Mouse (Mus musculus) ES-Bruce4 (cell line): ENCODE results near the gene Tars2. TPM values are rescaled to one million over a fixed set of nuclear protein-coding genes. Genes with fewer than 3 reads are reported as not detected.

Source experiments
- H3K27ac ChIP-seq: 2 replicates; pipeline ENCODE4 v1.5.1; 2012; ENCODE audit warnings: low read length, inconsistent platforms; ENCODE audit not compliant: insufficient read depth
- H3K27me3 ChIP-seq: 2 replicates; pipeline ENCODE4 v1.6.1; 2012; ENCODE audit warnings: mild to moderate bottlenecking, low read length, inconsistent platforms; ENCODE audit not compliant: control insufficient read depth, poor library complexity, insufficient read depth, severe bottlenecking
- H3K36me3 ChIP-seq: 2 replicates; pipeline ENCODE4 v1.6.1; 2012; ENCODE audit warnings: inconsistent platforms, mild to moderate bottlenecking, low read length, moderate library complexity; ENCODE audit not compliant: control insufficient read depth, poor library complexity, insufficient read depth, severe bottlenecking
- H3K4me1 ChIP-seq: one replicate; pipeline ENCODE4 v1.8.1; 2011; ENCODE audit warnings: low read length; ENCODE audit not compliant: control insufficient read depth, insufficient read depth
- H3K4me3 ChIP-seq: 2 replicates; pipeline ENCODE4 v1.5.1; 2011; ENCODE audit warnings: low read depth, mild to moderate bottlenecking, low read length
- H3K9ac ChIP-seq: 2 replicates; pipeline ENCODE4 v1.6.1; 2012; ENCODE audit warnings: low read depth, mild to moderate bottlenecking, inconsistent platforms; ENCODE audit not compliant: poor library complexity, severe bottlenecking
- H3K9me3 ChIP-seq: replicated peaks from 2 replicates; pipeline ENCODE4 v1.6.1; 2012; ENCODE audit warnings: mild to moderate bottlenecking, low read length, inconsistent platforms; ENCODE audit not compliant: control insufficient read depth, poor library complexity, insufficient read depth, severe bottlenecking
- CTCF ChIP-seq: IDR thresholded peaks from one replicate; pipeline ENCODE4 v1.8.1; 2011; ENCODE audit warnings: low read depth, low read length
- EP300 ChIP-seq: IDR thresholded peaks from 2 replicates; pipeline ENCODE4 v1.6.1; 2011; ENCODE audit warnings: low read depth, low read length; ENCODE audit not compliant: insufficient read depth
- POLR2A ChIP-seq: IDR thresholded peaks from one replicate; pipeline ENCODE4 v1.8.1; 2011; ENCODE audit warnings: low read length; ENCODE audit not compliant: insufficient read depth
- polyA plus RNA-seq: library from polyadenylated mRNA; stranded (reverse); fragments of >200 nt; gene quantifications from 2 replicates; pipeline ENCODE4 v1.2.4, GENCODE M21; 2011; ENCODE audit warnings: low read depth; ENCODE audit not compliant: missing spikeins, insufficient read depth, insufficient read length

The Tars2 gene
- polyA plus RNA-seq, 1 experiment, result 78.3 TPM

- no peaks in the 10 kb centered on the region for H3K9me3 ChIP-seq
- H3K9ac ChIP-seq, result no peak overlapping the region
- no peaks in the 10 kb centered on the region for H3K36me3 ChIP-seq
- H3K27me3 ChIP-seq, result no peaks in the 10 kb centered on the region
- no peak overlapping the region for H3K27ac ChIP-seq
- no peak for TF ChIP-seq EP300
- TF ChIP-seq CTCF, result no peak
- no peak for TF ChIP-seq POLR2A
- H3K4me3 ChIP-seq, result no peak overlapping the region
- no peaks in the 10 kb centered on the region for H3K4me1 ChIP-seq
Measured at GRCm38 (mm10) chr3:95722386-95722785, 37.6 kb downstream of the Tars2 start.

DNA sequence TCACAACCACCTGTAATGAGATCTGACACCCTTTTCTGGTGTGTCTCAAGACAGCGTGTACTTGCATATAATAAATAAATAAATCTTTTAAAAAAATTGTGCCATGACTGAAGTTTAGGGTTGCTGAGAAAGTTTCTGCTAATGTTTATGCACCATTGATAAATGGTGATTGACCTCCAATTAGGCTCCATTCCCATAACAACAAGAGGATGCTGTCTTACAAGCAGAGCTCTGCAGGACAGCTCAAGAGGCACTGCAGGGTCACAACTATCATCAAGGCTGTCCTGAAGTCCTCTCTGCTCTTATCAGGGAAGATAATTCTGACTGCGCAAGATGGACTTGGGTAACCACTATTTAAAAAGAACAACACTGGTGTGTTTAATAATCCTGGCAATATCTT lies 41.9 kb downstream of the Tars2 start:
- H3K27me3 ChIP-seq, result no peaks in the 10 kb centered on the region
- H3K27ac ChIP-seq, result no peak overlapping the region
- H3K9me3 ChIP-seq, result peaks cover 2% of the 10 kb centered on the region; the same call in 1 of the 2 replicates
- H3K4me1 ChIP-seq, result no peaks in the 10 kb centered on the region
- no peak for TF ChIP-seq POLR2A
- H3K36me3 ChIP-seq, result no peaks in the 10 kb centered on the region
- H3K9ac ChIP-seq, result no peak overlapping the region
- no peak overlapping the region for H3K4me3 ChIP-seq

- Histone ChIP-seq H3K9me3 (peaks cover 3% of the 10 kb centered on the region; the same call in 1 of the 2 replicates), H3K4me1 (no peaks in the 10 kb centered on the region), H3K27me3 (no peaks in the 10 kb centered on the region), H3K27ac (no peak overlapping the region), H3K4me3 (no peak overlapping the region), H3K36me3 (no peaks in the 10 kb centered on the region), H3K9ac (no peak overlapping the region)
- TF ChIP-seq POLR2A, result no peak
- no peak for TF ChIP-seq CTCF
- TF ChIP-seq EP300, result no peak
Measured at GRCm38 (mm10) chr3:95716075-95716474, 43.9 kb downstream of the Tars2 start.

- Histone ChIP-seq H3K9ac (no peak overlapping the region), H3K4me3 (no peak overlapping the region), H3K36me3 (no peaks in the 10 kb centered on the region), H3K27ac (no peak overlapping the region), H3K4me1 (no peaks in the 10 kb centered on the region), H3K27me3 (no peaks in the 10 kb centered on the region), H3K9me3 (peaks cover 5% of the 10 kb centered on the region; the same call in 1 of the 2 replicates)
- no peak for TF ChIP-seq POLR2A
- TF ChIP-seq CTCF, result no peak
- no peak for TF ChIP-seq EP300
Measured at GRCm38 (mm10) chr3:95709967-95710366, 50.0 kb downstream of the Tars2 start.

- H3K9me3 ChIP-seq, result peaks cover 5% of the 10 kb centered on the region; the same call in 1 of the 2 replicates
- H3K27me3 ChIP-seq, result no peaks in the 10 kb centered on the region
- TF ChIP-seq POLR2A (no peak), CTCF (no peak), EP300 (no peak)
- H3K9ac ChIP-seq, result no peak overlapping the region
- no peak overlapping the region for H3K27ac ChIP-seq
- no peaks in the 10 kb centered on the region for H3K4me1 ChIP-seq
- H3K36me3 ChIP-seq, result no peaks in the 10 kb centered on the region
- no peak overlapping the region for H3K4me3 ChIP-seq
Measured at GRCm38 (mm10) chr3:95709044-95709443, 51.0 kb downstream of the Tars2 start.

- H3K9ac ChIP-seq, result no peak overlapping the region
- H3K9me3 ChIP-seq, result peaks cover 2% of the 10 kb centered on the region; the same call in 1 of the 2 replicates
- H3K36me3 ChIP-seq, result no peaks in the 10 kb centered on the region
- TF ChIP-seq EP300 (no peak), CTCF (no peak), POLR2A (no peak)
- no peak overlapping the region for H3K4me3 ChIP-seq
- no peak overlapping the region for H3K27ac ChIP-seq
- no peaks in the 10 kb centered on the region for H3K27me3 ChIP-seq
- peaks cover 3% of the 10 kb centered on the region for H3K4me1 ChIP-seq
Measured at GRCm38 (mm10) chr3:95707497-95707896, 52.5 kb downstream of the Tars2 start.
